Mouse (Mus musculus) A20 (cell line): ENCODE data around the gene Ccser1.

Experiments
- DNase-seq: peaks from one replicate; pipeline ENCODE4 v3.0.0-alpha.2; 2011; ENCODE audit warnings: low read depth, low spot score

Ccser1 gene

GRCm38 (mm10) chr6:61296188-61297037 is 116.3 kb downstream of the Ccser1 start:
- DNase-seq: no peak

GRCm38 (mm10) chr6:61300441-61300840 is 120.3 kb downstream of the Ccser1 start:
- no peak for DNase-seq

DNA sequence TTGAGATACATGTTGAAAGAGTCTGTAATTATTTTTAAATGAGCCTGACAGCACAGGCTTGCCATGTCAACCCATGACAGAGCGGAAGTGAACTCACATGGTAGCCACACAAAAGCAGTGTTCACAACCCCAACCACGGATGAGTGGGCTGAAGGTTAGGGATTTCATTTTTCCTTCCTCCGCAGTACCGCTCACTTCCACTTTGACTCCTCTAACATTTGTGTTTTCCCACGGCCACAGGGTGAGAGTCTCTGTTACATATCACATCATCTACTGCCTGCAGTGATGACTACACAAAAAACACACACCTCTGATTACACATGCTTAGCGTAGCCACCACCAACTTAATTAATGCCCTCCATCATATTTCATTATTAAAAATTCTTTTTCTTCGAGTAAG is 120.9 kb downstream of the Ccser1 start:
- no peak for DNase-seq

- peak; percentile 19 for DNase-seq
Observed at GRCm38 (mm10) chr6:61301631-61302030, 121.5 kb downstream of the Ccser1 start.

DNA sequence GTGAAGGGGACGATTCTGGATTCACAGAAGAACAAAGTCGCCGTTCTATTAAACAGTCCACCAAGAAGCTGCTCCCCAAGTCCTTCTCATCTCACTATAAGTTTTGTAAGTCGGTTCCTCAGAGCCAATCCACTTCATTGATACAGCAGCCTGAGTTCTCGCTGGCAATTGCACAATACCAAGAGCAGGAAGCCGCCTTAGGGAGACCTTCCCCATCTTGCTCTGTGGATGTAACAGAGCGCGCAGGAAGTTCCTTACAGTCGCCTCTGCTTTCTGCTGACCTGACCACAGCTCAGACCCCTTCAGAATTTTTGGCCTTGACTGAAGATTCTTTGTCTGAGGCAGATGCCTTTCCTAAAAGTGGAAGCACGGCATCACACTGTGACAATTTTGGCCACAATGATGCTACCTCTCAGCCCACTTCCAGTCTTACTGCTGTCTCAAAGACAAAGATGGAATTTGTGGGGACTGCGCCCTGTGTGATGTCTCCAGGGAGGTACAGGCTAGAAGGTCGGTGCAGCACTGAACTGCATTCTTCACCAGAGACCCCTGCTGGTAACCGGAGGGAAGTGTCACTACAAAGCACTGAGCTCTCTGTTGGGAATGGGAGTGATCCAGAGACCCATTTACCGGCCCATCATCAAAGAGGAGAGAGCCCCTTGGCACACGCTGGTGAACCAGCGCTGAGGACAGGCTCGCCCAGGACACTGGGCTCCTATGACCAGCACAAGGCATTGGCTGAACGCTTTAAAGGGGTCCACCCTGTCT is 131.4 kb downstream of the Ccser1 start:
- no peak for DNase-seq

DNA sequence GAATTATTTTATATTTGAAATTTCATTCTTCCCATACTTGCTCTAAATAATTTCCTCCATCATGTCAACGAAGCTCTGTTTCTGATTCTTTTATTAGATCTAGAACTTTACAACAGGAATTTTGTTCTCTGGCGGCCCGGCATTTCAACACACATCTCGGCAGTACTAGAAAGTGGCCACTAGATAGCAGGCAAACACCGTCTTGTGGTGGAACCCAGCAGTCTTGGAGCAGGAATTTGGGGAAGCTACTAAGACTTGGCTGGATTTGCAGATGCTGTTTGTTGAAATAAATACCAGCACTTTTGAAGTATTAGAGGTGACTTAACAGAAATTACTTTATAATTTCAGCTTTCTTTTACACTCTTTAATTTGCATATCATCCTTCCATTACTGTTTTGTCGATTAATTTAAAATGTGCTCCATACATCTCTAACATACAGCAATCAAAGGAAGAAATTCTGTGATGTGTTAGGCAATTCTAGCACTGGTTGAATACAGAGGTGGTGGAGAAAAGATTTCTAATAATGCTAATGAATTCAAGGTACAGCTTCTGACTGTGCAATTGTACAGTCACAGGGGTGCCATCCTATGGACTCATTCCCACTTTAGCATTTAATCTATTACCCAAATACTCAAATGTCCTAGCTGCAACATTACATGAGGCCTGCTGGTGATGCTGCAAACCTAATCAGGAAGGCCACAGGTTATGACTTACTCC is 135.9 kb downstream of the Ccser1 start:
- DNase-seq: no peak

DNA sequence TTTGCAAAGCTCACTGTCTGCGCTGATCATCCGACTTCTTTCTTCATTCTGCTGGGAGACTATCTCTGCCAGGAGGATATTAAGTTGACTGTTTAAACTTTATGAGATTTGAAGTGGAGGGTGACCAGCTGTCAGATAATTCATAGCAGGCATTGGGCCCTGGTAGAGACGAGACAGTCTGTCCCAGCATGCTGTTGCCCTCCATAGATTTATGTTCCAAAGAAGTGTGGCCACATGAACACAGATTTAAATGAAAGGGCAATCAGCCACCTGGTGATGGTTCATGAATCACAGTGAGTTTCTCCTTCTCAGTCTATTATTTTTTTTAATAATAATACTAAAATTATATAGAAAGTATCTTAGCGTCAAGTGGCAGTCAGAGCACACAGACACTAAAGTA is 140.7 kb downstream of the Ccser1 start:
- DNase-seq: no peak

- no peak for DNase-seq
Observed at GRCm38 (mm10) chr6:61322328-61322727, 142.2 kb downstream of the Ccser1 start.

GRCm38 (mm10) chr6:61326131-61326530 is 146.0 kb downstream of the Ccser1 start:
- no peak for DNase-seq

GRCm38 (mm10) chr6:61328981-61329380 is 148.9 kb downstream of the Ccser1 start:
- DNase-seq: no peak

GRCm38 (mm10) chr6:61329593-61330540 is 149.7 kb downstream of the Ccser1 start:
- no peak for DNase-seq

GRCm38 (mm10) chr6:61334466-61334865 is 154.3 kb downstream of the Ccser1 start:
- no peak for DNase-seq

GRCm38 (mm10) chr6:61347045-61347838 is 167.1 kb downstream of the Ccser1 start:
- peak; percentile 14 for DNase-seq

DNA sequence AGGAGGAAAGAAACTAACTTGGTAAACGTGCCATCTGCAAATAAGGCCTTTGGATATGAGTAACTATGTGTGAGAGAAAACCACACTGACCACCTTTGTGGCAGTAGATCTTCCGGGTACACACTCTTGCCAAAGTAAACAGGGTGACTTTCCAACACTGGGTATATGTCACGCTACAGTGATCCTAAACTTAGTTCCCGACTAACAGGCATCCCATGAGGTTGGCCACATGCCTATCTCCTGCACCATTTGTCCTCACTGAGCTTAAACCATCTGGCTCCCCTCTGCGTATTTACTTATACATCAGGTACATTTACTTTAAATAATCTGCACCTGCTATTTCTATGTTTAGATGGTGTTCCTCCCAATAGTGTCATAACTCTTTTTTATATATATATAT is 183.6 kb downstream of the Ccser1 start:
- DNase-seq: no peak

GRCm38 (mm10) chr6:61382526-61382925 is 202.4 kb downstream of the Ccser1 start:
- peak; percentile 20 for DNase-seq

GRCm38 (mm10) chr6:61382991-61383390 is 202.9 kb downstream of the Ccser1 start:
- no peak for DNase-seq

DNA sequence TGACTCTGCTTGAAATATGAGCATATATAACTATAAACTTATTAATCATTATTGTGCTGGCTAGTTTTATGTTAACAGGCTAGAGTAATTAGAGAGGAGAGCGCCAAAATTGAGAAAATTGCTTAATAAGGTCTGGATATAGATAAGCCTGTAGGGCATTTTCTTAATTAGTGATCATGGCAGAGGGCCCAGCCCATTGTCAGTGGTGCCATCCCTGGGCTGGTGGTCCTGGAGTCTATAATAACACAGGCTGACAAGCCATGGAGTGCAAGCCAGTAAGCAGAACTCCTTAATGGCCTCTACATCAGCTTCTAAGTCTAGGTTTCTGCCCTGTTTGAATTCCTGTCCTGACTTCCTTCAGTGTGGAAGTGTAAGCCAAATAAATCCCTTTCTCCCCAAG is 206.9 kb downstream of the Ccser1 start:
- DNase-seq: no peak

GRCm38 (mm10) chr6:61427490-61427889 is 247.4 kb downstream of the Ccser1 start:
- no peak for DNase-seq

GRCm38 (mm10) chr6:61430881-61431725 is 251.0 kb downstream of the Ccser1 start:
- DNase-seq: no peak

DNA sequence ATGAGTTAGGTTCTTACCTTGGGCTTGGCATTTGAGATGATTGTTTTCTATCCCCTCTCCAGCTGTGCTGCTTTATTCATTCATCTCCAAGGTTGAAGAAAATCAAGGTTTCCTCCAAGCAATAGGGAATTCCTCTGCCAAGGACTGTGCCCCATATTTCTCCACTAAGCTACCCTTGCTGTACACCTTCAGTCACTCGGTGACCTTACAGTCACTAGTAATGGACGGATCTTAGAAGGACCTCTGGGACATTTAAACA is 251.5 kb downstream of the Ccser1 start:
- no peak for DNase-seq
